Mouse (Mus musculus) brain, embryonic 14.5 days (tissue): Measurements from ENCODE around the gene Exoc2.

Experiments used
- CTCF ChIP-seq: fragments of 200-500 bp; IDR thresholded peaks from 2 replicates; pipeline ENCODE4 v1.5.1; 2012; ENCODE audit warnings: inconsistent platforms, mild to moderate bottlenecking, moderate library complexity, borderline replicate concordance; ENCODE audit not compliant: insufficient read depth, insufficient read length; ENCODE audit errors: extremely low read depth
- POLR2A ChIP-seq: fragments of 200-500 bp; IDR thresholded peaks from 2 replicates; pipeline ENCODE4 v1.6.1; 2012; ENCODE audit warnings: mild to moderate bottlenecking, inconsistent platforms, borderline replicate concordance; ENCODE audit not compliant: poor library complexity, insufficient read depth, insufficient read length, severe bottlenecking; ENCODE audit errors: extremely low read depth

DNA sequence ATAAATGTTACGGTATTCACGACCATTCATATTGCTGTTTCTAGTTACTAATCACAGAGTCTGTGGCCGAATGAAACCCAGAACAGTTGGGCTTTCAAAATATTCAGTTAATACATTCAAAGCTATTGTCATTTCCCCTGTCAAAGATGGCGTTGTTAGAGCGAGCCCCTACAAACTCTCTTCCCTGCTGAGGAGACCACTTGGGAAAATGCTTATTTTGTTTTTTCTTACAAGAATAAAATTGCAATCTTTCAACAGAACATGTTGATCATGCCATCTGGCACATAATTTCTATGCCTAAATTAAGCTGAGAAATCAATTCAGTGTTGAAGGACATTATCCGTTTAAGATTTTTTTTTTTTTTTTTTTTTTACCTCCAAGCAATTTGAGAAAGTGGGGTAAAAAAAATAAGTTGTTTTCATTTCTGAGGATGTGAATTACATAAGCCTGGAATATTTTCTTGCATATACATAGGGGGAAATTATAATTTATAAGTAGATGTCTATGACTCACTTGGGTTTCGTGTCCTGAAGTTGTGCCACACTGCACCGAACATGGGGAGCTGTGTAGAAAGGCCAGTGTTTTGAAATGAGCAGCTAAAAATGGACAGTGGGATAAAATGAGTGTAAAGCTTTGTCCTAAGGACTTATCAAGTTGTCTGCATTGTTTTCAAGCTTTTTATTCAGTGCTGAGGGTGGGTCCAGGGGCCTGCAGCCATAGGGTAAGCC lies 23.8 kb upstream of the Exoc2 start:
- TF ChIP-seq CTCF (no peak), POLR2A (no peak)
